Mouse (Mus musculus) E14TG2a.4 (cell line): ENCODE results near the gene Plekho2.
A peak's percentile ranks its signal among the peaks of the same experiment; 100 is the strongest.

Source experiments
- H3K27me3 ChIP-seq: 2 replicates; pipeline ENCODE4 v1.6.1; 2014; ENCODE audit warnings: low read length, control low read depth; ENCODE audit not compliant: insufficient read depth
- H3K36me3 ChIP-seq: 2 replicates; pipeline ENCODE4 v1.6.1; 2014; ENCODE audit warnings: low read length, control low read depth; ENCODE audit not compliant: insufficient read depth
- H3K4me1 ChIP-seq: replicated peaks from 2 replicates; pipeline ENCODE4 v1.6.1; 2014; ENCODE audit warnings: low read depth, low read length, control low read depth
- H3K4me3 ChIP-seq: replicated peaks from 2 replicates; pipeline ENCODE4 v1.5.1; 2014; ENCODE audit warnings: mild to moderate bottlenecking, low read length
- H3K9me3 ChIP-seq: 2 replicates; pipeline ENCODE4 v1.6.1; 2014; ENCODE audit warnings: low read length, control low read depth
- CTCF ChIP-seq: conservative IDR thresholded peaks from 2 replicates; pipeline ENCODE4 v1.5.1; 2014; ENCODE audit warnings: low read length
- NANOG ChIP-seq: IDR thresholded peaks from 2 replicates; pipeline ENCODE4 v1.6.1; 2014; ENCODE audit warnings: borderline replicate concordance, low read length, mixed read lengths
- POU5F1 ChIP-seq: IDR thresholded peaks from 2 replicates; pipeline ENCODE4 v1.6.1; 2014; ENCODE audit warnings: low read length, borderline replicate concordance

Gene Plekho2

DNA sequence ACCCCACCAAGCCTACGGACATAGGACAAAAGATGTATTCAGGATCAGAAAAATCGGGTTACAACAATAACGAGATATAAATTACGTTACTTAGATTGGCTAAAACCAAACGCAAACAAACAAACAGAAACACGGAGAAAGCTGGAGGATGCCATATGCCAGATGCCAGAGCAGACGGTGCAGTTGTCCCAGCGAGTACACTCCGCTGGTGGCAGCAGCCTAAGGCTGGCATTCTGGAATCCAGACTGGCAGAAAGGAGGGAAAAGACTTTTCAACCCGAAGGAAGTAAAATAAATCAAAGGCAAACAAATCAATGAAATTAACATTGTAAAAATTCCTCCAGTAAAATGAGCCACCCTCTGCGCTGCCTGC, 59.3 kb downstream of the Plekho2 start:
- no peak for TF ChIP-seq NANOG
- no peak for TF ChIP-seq POU5F1
- no peak for TF ChIP-seq CTCF
- Histone ChIP-seq H3K36me3 (no peaks in the 10 kb centered on the region), H3K4me1 (peaks cover 8% of the 10 kb centered on the region), H3K4me3 (peak overlapping the region; percentile 51; the same call in 1 of the 2 replicates), H3K27me3 (peaks cover 13% of the 10 kb centered on the region), H3K9me3 (no peaks in the 10 kb centered on the region)

DNA sequence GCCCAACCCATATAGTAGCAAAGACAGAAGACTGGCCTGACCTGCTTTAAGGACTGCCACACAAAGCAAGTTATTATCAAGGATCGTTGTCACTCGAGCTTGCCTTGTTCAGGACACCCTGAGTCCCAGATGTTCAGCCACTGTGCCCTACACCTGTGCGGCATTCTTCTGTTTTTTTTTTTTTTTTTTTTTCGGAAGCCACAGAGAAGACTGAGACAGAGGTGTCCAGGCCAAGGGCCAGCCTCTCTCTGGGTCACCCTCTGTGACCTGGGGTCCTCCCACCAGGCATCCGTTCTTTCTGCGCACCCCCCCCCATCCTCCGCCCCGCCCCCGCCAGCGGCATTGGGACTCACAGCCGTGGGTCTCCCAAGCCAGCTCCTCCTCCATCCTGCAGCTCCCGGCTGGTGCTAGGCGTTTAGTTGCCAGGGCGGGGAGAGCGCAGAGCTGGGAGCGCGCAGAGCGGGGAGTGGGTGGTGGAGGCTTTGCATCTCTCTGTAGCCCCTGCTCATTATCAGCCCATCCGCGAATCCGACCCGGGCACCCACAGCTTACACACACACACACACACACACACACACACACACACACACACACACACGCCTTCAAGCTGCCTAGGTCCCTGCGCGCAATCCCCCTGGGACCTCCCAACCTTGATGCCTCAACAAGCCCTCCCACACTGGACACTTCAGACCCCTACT, 59.9 kb downstream of the Plekho2 start, which contains the start of gene Ankdd1a:
TSS of gene Ankdd1a (minus strand) at position 387 of the 698 bp plus-strand sequence.
- H3K4me3 ChIP-seq, result peak within 1 kb of the TSS; percentile 51; the same call in 1 of the 2 replicates
- TF ChIP-seq POU5F1 (no peak), CTCF (no peak), NANOG (no peak)
- H3K4me1 ChIP-seq, result peaks cover 7% of the 10 kb centered on the region; the same call in 1 of the 2 replicates

DNA sequence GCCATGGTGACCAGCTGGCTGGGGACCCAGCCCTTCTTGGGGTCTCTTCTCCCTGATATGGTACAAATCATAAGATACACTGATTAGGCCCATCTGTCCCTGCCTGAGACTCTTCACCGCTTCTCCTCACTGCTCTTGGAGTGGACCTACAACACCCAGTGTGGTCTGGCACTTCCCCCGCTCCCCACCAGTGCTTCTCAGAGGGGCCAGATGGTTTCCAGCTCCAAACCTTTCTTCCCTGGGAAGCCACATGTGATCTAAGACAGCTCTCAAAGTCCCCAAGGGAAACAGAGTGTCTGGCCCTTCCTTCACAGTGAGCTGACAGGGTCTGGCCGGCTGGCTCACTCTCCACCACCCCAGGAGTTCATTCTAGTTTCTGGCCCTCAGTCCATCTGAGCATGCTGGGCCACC, 65.0 kb downstream of the Plekho2 start:
- H3K36me3 ChIP-seq, result no peaks in the 10 kb centered on the region
- peaks cover 7% of the 10 kb centered on the region; the same call in 1 of the 2 replicates for H3K4me1 ChIP-seq
- TF ChIP-seq POU5F1 (no peak), NANOG (no peak), CTCF (no peak)
- no peak overlapping the region for H3K4me3 ChIP-seq
- peaks cover 8% of the 10 kb centered on the region for H3K27me3 ChIP-seq
- H3K9me3 ChIP-seq, result no peaks in the 10 kb centered on the region

More for the DNA sequence above, 59.9 kb downstream of the Plekho2 start, which contains the start of gene Ankdd1a:
- Histone ChIP-seq H3K27me3 (peaks cover 13% of the 10 kb centered on the region), H3K9me3 (no peaks in the 10 kb centered on the region), H3K36me3 (no peaks in the 10 kb centered on the region)

DNA sequence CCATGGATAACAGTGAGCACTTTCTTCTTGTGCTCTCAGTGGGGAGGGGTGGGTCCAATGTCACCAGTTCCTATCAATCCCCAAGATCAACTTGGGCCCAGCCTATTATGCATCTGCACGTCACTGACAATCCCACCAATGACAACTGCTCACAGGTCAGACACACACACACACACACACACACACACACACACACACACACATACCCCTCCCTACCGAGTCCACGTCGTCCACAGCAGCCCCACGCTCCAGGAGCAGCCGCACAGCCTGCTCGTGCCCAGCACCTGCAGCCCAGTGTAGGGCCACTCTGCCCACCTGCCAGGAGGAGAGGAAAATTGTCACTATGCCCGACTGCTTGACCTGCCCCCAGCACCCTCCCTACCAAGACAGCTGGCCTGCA, 65.4 kb downstream of the Plekho2 start:
- Histone ChIP-seq H3K4me1 (peaks cover 3% of the 10 kb centered on the region; the same call in 1 of the 2 replicates), H3K4me3 (no peak overlapping the region), H3K27me3 (peaks cover 8% of the 10 kb centered on the region), H3K36me3 (no peaks in the 10 kb centered on the region), H3K9me3 (no peaks in the 10 kb centered on the region)
- TF ChIP-seq CTCF (no peak), POU5F1 (no peak), NANOG (no peak)

DNA sequence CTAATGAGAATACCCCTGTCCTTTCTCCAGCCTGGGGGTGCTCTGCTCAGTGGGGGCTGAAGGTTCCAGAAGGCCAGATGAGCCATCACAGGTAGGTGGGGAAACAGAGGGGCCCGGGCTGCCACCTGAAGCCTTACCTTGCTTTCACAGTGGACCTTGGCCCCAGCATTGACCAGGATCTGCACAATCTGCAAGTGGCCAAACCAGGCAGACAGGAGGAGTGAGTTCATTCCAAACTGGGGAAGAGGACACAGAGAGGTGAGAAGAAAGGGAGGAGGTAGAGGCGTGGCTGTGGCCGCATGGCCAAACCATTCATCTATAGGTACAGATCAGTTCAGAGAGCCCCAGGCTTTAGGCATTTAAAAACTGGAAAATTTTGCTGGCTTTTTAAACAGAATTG, 67.3 kb downstream of the Plekho2 start:
- Histone ChIP-seq H3K27me3 (peaks cover 16% of the 10 kb centered on the region), H3K9me3 (no peaks in the 10 kb centered on the region), H3K4me3 (no peak overlapping the region), H3K4me1 (peaks cover 3% of the 10 kb centered on the region; the same call in 1 of the 2 replicates), H3K36me3 (no peaks in the 10 kb centered on the region)
- TF ChIP-seq NANOG (no peak), CTCF (no peak), POU5F1 (no peak)

DNA sequence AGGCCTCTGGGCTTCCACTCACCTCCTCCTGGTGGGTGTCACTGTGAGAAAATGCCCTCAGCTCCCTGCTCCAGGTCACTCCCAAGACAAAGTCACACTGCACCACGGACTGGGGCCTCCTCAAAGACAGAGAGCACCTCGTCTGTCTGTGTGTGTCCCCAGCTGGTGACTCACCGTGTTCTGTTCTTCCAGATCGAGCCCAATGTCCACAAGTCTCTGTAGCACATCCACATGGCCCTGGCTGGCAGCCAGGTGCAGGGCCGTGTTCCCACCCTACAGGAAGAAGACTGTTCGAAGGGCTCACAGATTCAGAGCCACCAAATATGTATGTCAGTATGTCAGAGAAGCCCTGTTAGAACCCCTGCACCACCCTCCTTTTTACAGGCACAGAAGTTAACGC, 71.4 kb downstream of the Plekho2 start:
- Histone ChIP-seq H3K4me1 (peaks cover 3% of the 10 kb centered on the region; the same call in 1 of the 2 replicates), H3K36me3 (no peaks in the 10 kb centered on the region), H3K9me3 (no peaks in the 10 kb centered on the region), H3K4me3 (no peak overlapping the region), H3K27me3 (peaks cover 15% of the 10 kb centered on the region)
- TF ChIP-seq CTCF (no peak), POU5F1 (no peak), NANOG (no peak)

DNA sequence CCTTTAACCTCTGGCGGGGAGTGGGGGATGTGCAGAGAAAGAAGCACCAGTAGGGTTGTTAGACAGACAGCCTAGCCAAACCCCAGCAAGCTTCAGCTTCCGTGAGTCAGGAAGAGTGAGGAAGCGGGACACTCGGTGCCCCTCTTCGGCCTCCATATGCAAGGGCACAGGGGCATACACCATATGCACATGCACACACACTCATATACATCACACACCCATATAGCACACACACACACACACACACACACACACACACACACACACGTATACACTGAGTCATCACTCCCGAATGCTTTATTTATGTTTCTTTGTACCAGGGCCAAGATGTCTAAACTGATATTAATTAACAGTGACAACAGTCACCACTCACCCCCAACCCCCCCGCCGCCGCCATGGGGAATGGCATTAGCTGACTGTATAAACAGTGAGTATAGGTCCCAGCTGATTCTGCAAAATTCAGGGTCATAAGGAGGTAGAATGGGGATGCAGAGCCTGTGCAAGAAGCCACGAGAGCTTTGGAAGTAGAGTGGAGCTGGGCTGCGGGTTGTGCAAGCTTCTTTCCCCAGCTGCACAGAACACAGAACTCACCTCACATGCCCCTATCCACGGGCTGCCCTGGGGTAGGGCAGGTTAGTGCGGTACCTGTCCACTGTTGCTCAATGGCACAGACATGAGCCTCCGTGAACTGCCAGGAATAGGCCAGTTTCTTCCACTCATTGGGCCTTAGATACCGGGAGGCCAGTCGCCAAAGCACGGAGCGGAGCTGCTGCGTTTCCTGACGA, 76.9 kb downstream of the Plekho2 start:
- Histone ChIP-seq H3K27me3 (peaks cover 4% of the 10 kb centered on the region; the same call in 1 of the 2 replicates), H3K4me1 (peaks cover 11% of the 10 kb centered on the region), H3K36me3 (no peaks in the 10 kb centered on the region), H3K4me3 (peak overlapping the region; percentile 41; the same call in 1 of the 2 replicates), H3K9me3 (no peaks in the 10 kb centered on the region)
- TF ChIP-seq POU5F1 (no peak), NANOG (no peak), CTCF (no peak)
